Mouse (Mus musculus) liver, embryonic 14.5 days (tissue): Measurements from ENCODE around the gene Mindy4. TPM values are rescaled to one million over a fixed set of nuclear protein-coding genes. Genes with fewer than 3 reads are reported as not detected.
A peak's percentile ranks its signal among the peaks of the same experiment; 100 is the strongest.

Source experiments
- ATAC-seq: fragments of 200-750 bp; cut with Nextera tagmentation; 2 replicates; pipeline ENCODE4 v1.8.0; 2017; ENCODE audit warnings: moderate number of reproducible peaks, mild to moderate bottlenecking, moderate library complexity; ENCODE audit not compliant: insufficient read depth
- DNase-seq, 3 experiments: peaks; one replicate each; pipeline ENCODE4 v3.0.0-alpha.2; 2012 to 2013; ENCODE audit warnings: low read depth in 3 of 3, low spot score in 3 of 3
- H3K27ac ChIP-seq: fragments of 300-500 bp; sonication (generic); 2 replicates; pipeline ENCODE4 v1.5.1; 2014; ENCODE audit warnings: moderate library complexity, mild to moderate bottlenecking, control low read depth, inconsistent platforms
- H3K27me3 ChIP-seq: fragments of 300-500 bp; sonication (generic); 2 replicates; pipeline ENCODE4 v1.6.1; 2014; ENCODE audit warnings: mild to moderate bottlenecking, low read length, moderate library complexity; ENCODE audit not compliant: control insufficient read depth, insufficient read depth
- H3K36me3 ChIP-seq: fragments of 300-500 bp; sonication (generic); replicated peaks from 2 replicates; pipeline ENCODE4 v1.6.1; 2014; ENCODE audit warnings: low read depth; ENCODE audit not compliant: control insufficient read depth, insufficient read depth
- H3K4me1 ChIP-seq, 2 experiments: fragments of 200-500 bp in 1 of 2; fragments of 300-500 bp in 1 of 2; sonication (generic) in 1 of 2; replicated peaks; 2 replicates each; pipeline ENCODE4 v1.6.1; 2012 to 2014; ENCODE audit warnings: antibody characterized with exemption in 1 of 2, inconsistent platforms in 1 of 2, low read length in 1 of 2; ENCODE audit not compliant: control insufficient read depth in 2 of 2, insufficient read depth in 2 of 2
- H3K4me2 ChIP-seq: fragments of 300-500 bp; sonication (generic); 2 replicates; pipeline ENCODE4 v1.6.1; 2014; ENCODE audit warnings: low read depth, mild to moderate bottlenecking, control low read depth, moderate library complexity
- H3K4me3 ChIP-seq, 2 experiments: fragments of 200-500 bp in 1 of 2; fragments of 300-500 bp in 1 of 2; sonication (generic) in 1 of 2; 2 replicates each; pipeline ENCODE4 v1.5.1; 2012 to 2014; ENCODE audit warnings: low read depth in 2 of 2, low read length in 2 of 2, mild to moderate bottlenecking in 2 of 2, control low read depth in 1 of 2, inconsistent platforms in 1 of 2, moderate library complexity in 1 of 2; ENCODE audit not compliant: insufficient read depth in 1 of 2
- H3K9ac ChIP-seq: fragments of 300-500 bp; sonication (generic); replicated peaks from 2 replicates; pipeline ENCODE4 v1.6.1; 2014; ENCODE audit warnings: mild to moderate bottlenecking, control low read depth, moderate library complexity
- H3K9me3 ChIP-seq: fragments of 300-500 bp; sonication (generic); 2 replicates; pipeline ENCODE4 v1.6.1; 2016; ENCODE audit warnings: low read length, mixed read lengths; ENCODE audit not compliant: control insufficient read depth
- CTCF ChIP-seq: IDR thresholded peaks from 2 replicates; pipeline ENCODE4 v1.5.1; 2016; ENCODE audit warnings: antibody characterized with exemption, low read depth, control low read depth
- EP300 ChIP-seq: IDR thresholded peaks from 2 replicates; pipeline ENCODE4 v1.6.1; 2016; ENCODE audit warnings: antibody characterized with exemption, low read depth
- WGBS: fragments of 180-500 bp; shearing (Covaris S2); extraction: QIAGEN DNeasy Blood & Tissue Kit; methylation state at CpG from one replicate; pipeline ENCODE4 v1.1.7; 2014; ENCODE audit not compliant: insufficient replicate concordance; 5-methylcytosine and 5-hydroxymethylcytosine counted together
- polyA plus RNA-seq, 2 experiments: library from polyadenylated mRNA; depleted of rRNA in 1 of 2; stranded (reverse) in 1 of 2; unstranded in 1 of 2; fragments of >200 nt; fragmentation: Nextera tagmentation in 1 of 2; extraction: Ambion mirVana in 1 of 2; gene quantifications; 2 replicates each; pipeline versions ENCODE4 v1.2.1 to v1.2.3; 2012 to 2014

Mindy4 gene
- polyA plus RNA-seq (2012; rRNA removed), result 0.58 and 1.2 TPM in 2 replicates
- polyA plus RNA-seq (2014; fragmentation: Nextera tagmentation; extraction: Ambion mirVana), result 0.59 and 0.99 TPM in 2 replicates

DNA sequence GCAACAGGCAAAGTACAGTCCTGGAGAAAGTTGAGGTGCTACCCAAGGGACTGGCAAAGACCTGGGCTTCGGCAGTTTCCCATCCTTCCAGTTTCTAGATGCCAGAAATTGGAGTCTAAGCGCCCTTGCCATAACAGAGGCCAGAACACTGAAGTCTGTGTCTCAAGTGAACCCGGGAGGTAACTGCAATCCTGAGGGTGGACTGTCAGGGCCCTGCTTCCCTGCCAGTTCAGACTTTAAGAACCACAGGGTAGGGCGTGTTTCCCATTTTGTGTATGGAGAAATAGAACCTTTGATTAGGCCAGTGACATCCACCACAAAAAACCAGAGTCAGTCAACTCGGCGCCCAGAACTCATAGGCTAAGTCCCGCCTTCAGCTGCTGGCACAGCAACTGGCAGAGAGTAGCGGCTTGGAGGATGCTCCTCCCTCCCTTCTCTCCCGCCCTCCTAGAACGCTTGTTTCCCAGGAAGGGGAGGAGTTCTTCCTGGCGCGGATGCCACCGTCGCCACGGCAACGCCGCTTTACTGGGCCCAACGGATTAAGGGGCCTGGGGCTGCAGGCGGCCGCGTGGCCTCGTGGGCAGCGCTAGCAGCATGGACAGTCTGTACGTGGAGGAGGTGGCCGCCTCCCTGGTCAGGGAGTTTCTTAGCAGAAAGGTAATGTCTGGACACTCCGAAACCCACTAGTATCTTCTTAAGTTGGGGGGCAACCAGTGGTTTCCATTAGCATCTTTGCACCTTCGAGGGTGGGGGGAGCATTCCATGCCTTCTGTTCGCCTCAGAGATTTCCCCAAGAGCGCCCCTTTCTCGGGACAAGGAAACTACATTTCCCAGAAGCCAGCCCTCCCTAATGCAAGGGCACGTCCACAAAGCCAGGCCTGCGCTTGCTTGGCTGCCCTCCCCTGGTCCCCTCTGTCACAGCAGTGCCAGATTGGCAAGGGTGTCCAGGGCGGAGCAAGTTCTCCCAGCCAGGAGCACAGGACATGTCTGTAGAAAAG lies at the start of gene Mindy4:
Mindy4 (plus strand) TSS at position 471 of the 998 bp plus-strand sequence.
- ATAC-seq (peak; percentile 89), DNase-seq (peak; percentile 45 to 64 (median 59))
- peak within 1 kb of the TSS; percentile 62 to 69 for H3K4me3 ChIP-seq
- peak within 1 kb of the TSS; percentile 57 for H3K9ac ChIP-seq
- no peaks in the 10 kb centered on the region for H3K36me3 ChIP-seq
- H3K4me1 ChIP-seq, result peaks cover 0 to 6% of the 10 kb centered on the region in 2 experiments; a peak in 1 of 4 replicates
- H3K4me2 ChIP-seq, result peak within 1 kb of the TSS; percentile 79
- 5% methylated on average over 32 of the region's 33 CpGs for WGBS
- H3K27ac ChIP-seq, result no peak within 1 kb of the TSS
- TF ChIP-seq EP300 (no peak), CTCF (peak; percentile 53)
- H3K27me3 ChIP-seq, result no peaks in the 10 kb centered on the region
- H3K9me3 ChIP-seq, result no peaks in the 10 kb centered on the region

- WGBS, result 39% methylated on average over 1 of the region's 1 CpGs
- DNase-seq, result no peak
- Histone ChIP-seq H3K9me3 (no peaks in the 10 kb centered on the region), H3K27me3 (no peaks in the 10 kb centered on the region), H3K9ac (no peak overlapping the region), H3K4me3 (no peak overlapping the region), H3K27ac (no peak overlapping the region), H3K4me2 (no peak overlapping the region), H3K4me1 (no peaks in the 10 kb centered on the region), H3K36me3 (no peaks in the 10 kb centered on the region)
- TF ChIP-seq CTCF, result no peak
- no peak for TF ChIP-seq EP300
- no peak for ATAC-seq
Measured at GRCm38 (mm10) chr6:55159256-55159655, 43.9 kb upstream of the Mindy4 start.

GRCm38 (mm10) chr6:55161311-55161761 lies 41.8 kb upstream of the Mindy4 start:
- H3K9me3 ChIP-seq, result no peaks in the 10 kb centered on the region
- 37% methylated on average over 5 of the region's 5 CpGs for WGBS
- ATAC-seq, result no peak

DNA sequence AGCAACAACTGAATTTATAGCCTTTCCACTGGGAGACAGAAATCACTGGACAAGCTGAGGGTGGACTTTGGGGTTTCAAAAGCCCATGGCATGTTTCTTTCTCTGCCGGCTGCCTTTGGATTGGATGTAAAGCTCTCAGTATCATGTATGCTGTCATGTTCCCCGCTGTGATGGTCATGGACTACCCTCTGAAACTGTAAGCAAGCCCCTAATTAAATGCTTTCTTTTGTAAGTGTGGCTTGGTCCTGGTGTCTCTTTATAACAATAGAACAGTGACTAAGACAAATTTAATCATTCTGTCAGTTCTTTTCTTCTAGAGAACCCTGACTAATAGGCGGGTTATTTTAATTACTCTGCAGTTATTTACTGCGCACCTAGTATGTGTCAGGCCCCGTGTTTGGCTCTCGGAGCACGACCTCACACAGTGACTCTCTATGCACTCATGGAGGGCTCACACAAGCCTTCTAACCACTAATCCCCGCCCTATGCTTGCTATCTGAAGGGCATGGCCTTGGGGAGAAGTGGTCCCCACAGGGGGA lies 40.1 kb upstream of the Mindy4 start:
- H3K27me3 ChIP-seq, result no peaks in the 10 kb centered on the region
- H3K4me1 ChIP-seq, result no peaks in the 10 kb centered on the region
- no peak overlapping the region for H3K9ac ChIP-seq
- H3K36me3 ChIP-seq, result no peaks in the 10 kb centered on the region
- DNase-seq, result no peak
- H3K4me2 ChIP-seq, result no peak overlapping the region
- H3K9me3 ChIP-seq, result no peaks in the 10 kb centered on the region
- TF ChIP-seq EP300 (no peak), CTCF (no peak)
- WGBS, result 65% methylated on average over 8 of the region's 8 CpGs
- no peak overlapping the region for H3K4me3 ChIP-seq
- no peak overlapping the region for H3K27ac ChIP-seq
- no peak for ATAC-seq

More at GRCm38 (mm10) chr6:55161311-55161761, 41.8 kb upstream of the Mindy4 start:
- Histone ChIP-seq H3K27me3 (no peaks in the 10 kb centered on the region), H3K4me1 (no peaks in the 10 kb centered on the region), H3K36me3 (no peaks in the 10 kb centered on the region), H3K9ac (no peak overlapping the region), H3K27ac (no peak overlapping the region), H3K4me2 (no peak overlapping the region), H3K4me3 (no peak overlapping the region)
- no peak for DNase-seq
- no peak for TF ChIP-seq EP300
- TF ChIP-seq CTCF, result no peak

DNA sequence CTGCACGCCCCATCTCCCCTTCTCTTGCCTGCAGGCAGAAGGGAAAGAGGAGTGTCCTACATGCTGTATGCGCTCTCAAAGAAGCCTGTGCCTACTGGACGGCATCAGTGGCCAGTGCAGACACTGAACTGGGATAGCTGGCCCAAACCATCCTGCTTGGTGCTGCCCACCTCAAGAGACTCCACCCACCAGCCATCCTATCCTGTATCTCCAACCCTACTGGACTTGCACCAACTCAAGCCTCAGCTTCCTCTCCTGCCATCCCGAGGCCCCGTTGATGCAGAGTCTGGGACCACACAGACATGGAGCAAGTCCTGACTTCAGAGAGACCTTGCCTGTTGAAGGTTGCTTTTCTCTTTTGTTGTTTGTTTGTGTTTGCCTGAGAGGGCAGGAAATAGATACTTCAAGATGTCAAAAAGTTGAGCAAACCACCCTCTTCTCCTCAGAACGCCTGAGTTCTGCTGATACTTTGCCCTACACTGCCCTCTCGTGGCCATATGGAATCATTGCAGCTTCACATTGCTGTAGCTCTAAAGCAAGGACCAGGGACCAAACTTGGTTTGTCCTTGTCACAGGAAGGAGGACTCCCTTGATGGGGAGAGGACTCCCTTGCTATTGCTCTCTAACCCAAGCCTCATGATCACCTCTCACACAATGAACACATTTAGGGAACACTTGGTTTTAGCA lies 36.3 kb upstream of the Mindy4 start:
- DNase-seq (peak; percentile 24 to 45 (median 24)), ATAC-seq (no peak)
- no peak overlapping the region for H3K4me3 ChIP-seq
- no peak overlapping the region for H3K27ac ChIP-seq
- no peak overlapping the region for H3K4me2 ChIP-seq
- 41% methylated on average over 7 of the region's 7 CpGs for WGBS
- H3K9ac ChIP-seq, result no peak overlapping the region
- TF ChIP-seq EP300, result no peak
- peak; percentile 94 for TF ChIP-seq CTCF
- no peaks in the 10 kb centered on the region for H3K9me3 ChIP-seq
- H3K36me3 ChIP-seq, result no peaks in the 10 kb centered on the region
- no peaks in the 10 kb centered on the region for H3K27me3 ChIP-seq
- H3K4me1 ChIP-seq, result no peaks in the 10 kb centered on the region
